Mouse (Mus musculus) adrenal gland, adult 2 months (tissue): ENCODE data around the gene Hs6st1. TPM values are rescaled to one million over a fixed set of nuclear protein-coding genes. Genes with fewer than 3 reads are reported as not detected.

Experiments
- DNase-seq: peaks from one replicate; pipeline ENCODE4 v3.0.0; 2021
- polyA plus RNA-seq: library from polyadenylated mRNA; depleted of rRNA; stranded (reverse); fragments of >200 nt; gene quantifications from 2 replicates; pipeline ENCODE4 v1.2.3, GENCODE M21; 2012
- total RNA-seq, 2 experiments: library from RNA; stranded (reverse); gene quantifications; 2 replicates each; pipeline ENCODE4 v1.2.3; 2021

Hs6st1 gene
- total and polyA plus RNA-seq, 3 experiments, result 75.1 to 231 (median 135) TPM

DNA sequence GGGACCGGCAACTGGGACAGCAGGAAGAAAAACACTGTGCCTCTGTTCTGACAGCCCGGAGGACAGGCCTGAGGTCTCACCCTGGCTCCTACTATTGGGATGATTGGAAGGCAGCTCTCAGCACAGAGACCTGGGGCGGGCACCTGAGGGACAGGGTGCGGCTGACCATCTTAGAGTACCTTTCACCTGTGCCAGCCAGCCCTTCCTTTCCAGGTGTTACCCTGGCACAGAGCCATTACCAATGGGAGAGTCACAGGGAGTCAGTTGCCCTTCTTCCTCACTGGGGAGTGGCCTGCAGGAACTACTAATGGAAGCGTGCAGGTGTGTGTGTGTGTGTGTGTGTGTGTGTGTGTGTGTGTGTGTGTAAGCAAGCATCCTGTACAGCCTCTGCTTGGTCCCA, 15.4 kb downstream of the Hs6st1 start:
- DNase-seq, result no peak

DNA sequence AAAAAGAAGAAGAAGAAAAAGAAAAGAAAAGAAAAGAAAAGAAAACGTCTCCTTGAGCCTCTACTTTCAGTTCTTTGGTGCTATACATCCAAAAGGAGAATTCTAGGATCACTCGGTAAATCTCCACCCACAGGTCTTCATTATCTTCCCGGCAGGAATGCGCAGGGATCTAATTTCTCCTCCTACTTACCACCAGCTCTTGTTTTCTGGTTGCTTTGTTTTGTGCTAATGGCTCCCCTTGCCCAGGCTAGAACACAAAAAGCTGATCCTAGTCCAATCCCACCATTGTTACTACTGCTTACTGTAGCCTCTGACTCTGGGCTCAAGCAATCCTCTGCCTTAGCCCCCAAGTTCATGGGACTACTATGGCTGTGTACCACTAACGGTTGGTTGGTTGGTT, 16.9 kb downstream of the Hs6st1 start:
- DNase-seq, result no peak

DNA sequence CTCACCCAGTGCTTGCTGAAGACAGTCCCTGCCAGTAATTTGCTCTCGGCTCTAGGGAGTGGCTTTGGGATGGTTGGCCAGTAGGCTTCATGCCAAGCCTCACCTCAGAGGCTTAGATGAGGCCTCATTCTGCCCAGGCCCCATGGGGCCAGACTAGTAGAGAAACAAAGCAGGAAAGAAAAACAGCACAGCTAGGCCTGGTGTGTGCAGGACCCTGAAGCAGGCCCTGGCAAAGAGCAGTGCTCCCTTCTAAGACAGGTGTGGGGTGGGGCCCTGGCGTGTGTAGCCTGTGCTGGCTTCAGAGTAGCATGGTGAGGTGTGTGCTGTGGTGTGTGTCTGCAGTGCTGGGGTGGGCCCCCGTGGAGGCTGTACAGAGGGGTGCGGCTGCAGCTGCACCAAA, 20.2 kb downstream of the Hs6st1 start:
- no peak for DNase-seq

DNA sequence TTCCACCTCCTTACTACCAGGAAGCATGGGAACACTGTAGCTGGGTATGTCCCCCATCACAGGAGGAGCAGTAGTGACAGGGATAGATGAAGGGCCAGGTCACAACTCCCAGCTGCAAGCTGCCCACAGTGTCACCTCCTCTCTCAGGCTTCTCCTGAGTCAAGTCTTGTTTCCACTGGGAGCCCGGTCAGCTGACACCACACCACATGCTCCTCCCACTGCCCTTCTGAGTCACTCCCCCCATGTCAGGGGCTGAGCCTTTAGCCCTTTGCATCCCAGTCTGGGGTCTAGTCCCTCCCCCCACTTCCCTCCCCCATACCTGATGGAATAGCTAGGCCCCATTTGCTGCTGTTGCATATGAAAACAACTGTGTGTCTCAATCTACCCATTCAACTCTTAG, 21.3 kb downstream of the Hs6st1 start:
- DNase-seq, result peak; percentile 67

DNA sequence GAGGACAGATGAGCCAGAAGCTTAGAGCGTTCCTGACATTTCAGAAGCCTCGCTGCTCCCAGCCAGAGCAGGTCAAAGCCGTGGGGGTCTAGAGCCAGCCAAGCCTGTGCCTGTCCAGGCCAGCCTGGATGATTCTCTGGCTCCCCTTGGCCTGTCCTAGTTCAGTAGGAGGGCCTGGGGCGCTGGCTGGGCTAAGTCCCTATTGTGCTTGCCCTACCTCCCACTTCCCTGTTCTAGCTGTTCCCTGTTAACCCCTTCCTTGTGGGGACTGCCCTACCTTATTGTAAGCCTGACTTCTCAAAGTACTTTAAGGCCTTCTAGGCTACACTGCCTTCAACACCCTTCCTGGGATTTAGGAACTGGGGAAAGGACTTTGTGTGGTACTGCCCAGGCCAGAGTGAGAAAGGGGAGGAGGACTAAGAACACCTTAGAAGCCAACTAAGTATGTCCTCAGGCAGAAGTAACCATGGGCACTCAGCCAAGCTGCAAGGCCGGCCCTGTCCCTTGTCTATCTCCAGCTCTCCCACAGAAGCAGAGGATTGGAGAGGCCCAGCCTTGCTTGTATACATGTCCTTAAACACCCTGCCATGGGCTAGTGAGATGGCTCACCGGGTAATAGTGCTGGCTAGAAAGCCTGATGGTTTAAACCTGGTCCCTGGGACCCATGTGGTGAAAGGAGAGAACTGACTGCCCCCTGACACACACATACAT, 22.0 kb downstream of the Hs6st1 start:
- DNase-seq, result peak; percentile 77

DNA sequence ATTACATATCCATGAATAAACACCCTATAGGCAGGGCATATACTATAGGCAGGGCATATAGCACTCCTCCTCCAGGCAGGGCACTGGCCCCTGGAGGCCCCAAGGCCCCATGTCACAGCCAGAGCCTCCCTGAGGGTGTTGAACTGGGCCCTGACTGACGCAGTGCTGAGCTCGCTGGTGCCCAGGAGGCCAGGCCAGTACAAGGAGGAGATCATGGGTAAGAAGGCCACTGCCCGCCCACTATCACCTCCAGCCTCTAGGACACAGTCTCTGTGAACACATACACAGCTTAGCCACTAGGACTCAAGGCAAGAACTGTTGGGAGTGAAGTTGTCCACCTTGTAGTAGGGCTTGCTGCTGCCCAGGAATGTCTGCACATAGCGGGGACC, 22.5 kb downstream of the Hs6st1 start:
- no peak for DNase-seq

DNA sequence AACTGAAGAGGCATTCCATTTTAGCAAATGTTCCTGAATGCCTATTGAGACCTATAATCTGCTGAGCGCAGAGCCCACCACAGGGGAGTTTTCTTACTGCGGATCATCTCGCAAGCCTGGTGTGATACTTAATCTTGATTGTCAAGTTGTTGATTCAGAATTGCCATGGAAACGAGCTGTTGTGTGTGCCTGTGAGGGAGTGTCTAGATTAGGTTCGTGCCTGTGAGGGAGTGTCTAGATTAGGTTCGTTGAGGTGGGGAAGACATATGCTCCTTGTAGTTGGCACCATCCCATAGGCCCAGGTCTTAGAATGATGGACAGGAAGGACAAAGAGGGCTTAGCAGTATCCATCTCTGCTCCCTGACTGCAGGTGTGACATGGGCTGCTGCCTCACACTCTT, 23.0 kb downstream of the Hs6st1 start:
- DNase-seq, result no peak

DNA sequence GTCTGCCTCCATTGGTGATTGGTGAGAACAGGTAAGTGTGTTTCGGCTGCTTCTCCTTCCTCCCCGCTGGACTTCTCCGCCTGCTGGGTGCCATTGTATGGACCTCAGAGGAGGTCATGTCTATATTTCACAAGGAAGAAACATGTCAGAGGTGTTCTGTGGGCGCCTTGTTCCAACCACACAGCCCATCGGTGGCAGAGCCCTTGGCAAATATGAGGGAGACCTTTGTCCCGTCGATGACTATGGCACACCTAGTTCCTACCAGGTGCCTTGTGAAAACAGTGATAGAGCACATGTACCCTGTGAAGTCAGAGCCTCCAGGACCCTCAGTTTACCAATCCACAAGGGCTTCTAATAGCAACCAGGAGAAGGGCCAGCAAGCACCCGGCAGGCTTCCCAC, 25.5 kb downstream of the Hs6st1 start:
- DNase-seq, result no peak

DNA sequence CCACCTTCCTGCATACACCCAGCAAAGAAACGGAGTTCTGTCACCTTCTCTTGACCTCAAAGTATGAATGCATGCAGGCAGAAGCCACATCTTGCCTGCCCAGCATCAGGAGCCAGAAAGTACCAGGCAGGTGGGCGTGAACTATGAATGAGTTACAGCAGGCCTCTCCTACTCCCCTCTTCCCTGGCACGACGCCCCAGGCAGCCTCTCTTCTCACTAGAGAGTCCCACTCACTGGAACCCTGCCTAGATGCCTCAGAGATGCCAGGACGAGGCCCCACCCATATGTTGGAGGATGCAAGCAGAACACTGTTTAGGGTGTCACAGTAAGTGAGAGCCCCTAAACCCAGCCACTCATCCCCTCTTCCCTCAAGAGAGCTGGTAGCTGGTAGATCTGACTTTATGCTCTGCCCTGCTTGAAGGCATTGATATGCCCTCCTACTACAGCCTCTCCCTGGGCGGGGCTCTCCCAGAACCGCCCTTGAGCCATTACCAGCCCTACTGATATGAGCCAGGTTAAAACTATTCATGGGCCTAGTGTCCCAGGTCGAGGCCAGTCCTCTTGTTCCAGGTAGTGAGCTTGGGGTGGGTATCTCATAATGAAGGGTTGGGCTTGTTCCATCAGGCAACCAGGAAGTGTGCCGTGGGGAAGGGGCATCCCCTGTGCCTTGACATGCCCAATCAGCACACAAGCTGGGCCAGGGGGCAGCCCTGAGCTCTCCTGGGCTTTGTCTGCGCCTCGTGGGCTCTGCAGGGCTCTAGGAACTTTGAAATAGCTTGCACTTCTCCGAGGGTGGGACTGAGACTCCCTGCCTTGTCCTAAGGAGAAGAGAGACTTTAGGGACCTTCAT, 27.4 kb downstream of the Hs6st1 start:
- no peak for DNase-seq

DNA sequence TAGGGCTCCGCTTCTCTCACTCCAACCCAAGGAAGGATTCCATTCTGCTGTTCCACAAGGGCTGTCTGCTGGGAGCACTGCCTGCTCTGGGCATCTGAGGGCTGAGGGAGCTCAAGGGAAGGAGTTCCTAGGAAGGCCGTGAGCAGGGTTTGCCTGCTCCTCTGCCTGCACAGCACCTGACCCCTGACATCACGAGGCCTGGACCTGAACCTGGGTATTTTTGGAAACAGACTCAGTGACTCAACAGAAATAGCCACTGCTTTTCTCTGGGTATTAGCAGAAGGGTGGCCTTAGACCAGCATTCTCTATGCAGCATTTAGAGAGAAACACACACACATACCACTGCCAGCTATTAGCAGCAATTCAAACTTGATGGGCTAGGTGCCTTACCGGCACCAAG, 30.2 kb downstream of the Hs6st1 start:
- no peak for DNase-seq

DNA sequence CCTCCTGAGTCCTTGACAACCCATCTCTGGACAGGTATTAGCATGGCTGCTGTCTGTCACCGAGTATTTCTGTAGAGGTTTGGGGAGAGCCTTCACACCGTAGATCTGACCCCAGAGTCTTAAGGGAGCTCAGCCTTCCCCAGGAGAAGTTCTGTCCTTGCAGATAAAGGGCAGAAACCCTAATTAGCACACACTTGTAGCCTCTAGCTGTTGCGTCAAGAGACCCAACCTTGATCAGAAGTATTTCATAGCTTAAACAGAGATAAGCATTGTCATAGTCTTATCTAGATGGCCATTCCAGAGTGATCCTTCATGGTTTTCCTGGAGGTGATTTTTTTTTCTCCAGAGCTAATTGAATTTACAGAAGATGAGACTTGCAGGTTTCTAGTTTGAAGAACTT, 32.2 kb downstream of the Hs6st1 start:
- no peak for DNase-seq

DNA sequence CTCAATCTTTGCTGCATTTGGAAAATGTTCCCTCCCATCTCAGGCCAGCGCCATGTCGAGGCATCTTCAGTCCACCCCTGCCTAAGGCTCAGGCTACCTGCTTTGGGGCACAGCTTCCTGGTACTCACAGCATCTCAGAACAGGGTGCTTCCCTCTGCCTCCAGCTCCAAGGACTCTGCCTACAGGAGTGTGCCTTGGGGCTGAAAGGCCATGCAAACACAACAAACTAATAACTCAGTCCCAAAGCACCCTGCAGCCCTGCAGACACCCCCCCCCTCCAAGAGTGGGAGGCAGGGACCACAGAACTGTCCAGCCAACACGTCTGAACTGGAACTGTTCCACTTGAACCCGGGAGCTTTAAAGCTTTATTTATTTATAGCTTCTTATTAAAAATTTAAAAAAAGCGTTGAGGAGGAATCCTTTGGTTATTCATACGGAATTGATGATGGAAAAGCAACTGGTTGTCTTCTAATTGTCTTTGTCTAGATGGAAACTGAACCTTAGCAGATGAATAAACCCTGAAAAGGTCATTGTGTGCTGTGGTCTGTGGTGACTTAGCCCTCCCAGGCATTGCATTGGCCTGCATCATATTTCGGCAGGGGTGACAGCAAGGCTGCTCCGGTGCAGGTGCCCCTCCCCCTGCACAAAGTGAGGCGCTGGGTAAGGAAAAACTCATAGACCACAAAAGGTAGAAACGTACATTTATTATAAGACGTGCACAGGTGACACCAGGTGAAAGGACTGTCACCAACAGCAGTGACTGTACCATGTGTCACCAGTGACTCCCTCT, 37.9 kb downstream of the Hs6st1 start:
- no peak for DNase-seq

DNA sequence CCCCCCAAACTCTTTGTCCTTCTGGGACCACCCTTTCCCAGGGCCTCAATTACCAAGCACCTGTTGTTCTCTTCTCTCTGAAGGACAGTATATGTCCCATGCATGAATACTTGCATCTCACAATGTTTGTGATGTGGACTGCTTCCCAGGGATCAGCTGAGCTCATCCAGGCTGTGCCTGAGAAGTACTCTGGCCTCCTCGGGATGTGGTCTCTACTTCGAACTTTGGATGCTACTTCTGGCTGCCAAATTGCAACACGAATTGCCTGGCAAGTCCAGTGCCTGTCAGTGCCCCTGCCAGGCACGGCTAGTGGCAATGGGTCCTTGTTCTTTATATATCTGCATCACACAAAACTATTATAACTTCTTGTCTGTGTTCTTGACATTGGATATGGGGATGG, 41.8 kb downstream of the Hs6st1 start:
- DNase-seq, result no peak

DNA sequence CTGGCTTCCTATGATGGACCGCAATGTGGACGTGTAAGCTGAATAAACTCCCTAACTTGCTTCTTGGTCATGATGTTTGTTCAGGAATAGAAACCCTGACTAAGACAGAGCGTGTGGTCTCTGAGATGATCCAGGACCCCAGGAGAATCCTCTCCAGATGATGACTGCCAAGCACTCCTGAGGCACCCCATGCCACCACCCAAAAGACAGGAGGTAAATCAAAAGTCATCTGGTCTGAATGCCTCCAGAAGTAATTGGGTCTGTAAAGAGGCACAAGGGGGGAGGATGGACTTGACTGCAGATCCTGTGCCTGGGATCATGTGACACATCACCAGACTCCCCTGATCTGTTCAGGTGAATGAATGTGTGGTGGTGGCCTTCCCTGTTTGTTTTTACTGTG, 44.5 kb downstream of the Hs6st1 start:
- DNase-seq, result no peak

DNA sequence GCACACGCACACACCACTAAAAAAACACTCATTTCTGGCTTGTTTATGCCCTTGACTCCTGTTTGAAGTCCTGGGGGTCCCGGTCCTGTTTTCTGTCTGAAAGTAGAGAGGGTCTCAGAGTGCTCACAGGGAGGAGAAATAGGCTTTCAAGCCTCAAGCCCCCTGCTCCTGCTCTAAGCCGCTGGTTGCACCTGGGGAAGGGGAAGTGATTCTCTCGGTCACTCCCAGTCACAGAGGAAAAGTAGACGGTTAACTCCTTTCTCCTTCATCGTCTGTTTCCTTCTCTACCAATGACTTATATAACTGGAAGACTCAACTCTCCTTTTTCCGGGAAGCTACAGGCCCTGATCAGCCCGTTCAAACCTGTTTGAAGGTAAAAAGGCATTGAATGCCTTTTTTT, 45.5 kb downstream of the Hs6st1 start:
- no peak for DNase-seq

DNA sequence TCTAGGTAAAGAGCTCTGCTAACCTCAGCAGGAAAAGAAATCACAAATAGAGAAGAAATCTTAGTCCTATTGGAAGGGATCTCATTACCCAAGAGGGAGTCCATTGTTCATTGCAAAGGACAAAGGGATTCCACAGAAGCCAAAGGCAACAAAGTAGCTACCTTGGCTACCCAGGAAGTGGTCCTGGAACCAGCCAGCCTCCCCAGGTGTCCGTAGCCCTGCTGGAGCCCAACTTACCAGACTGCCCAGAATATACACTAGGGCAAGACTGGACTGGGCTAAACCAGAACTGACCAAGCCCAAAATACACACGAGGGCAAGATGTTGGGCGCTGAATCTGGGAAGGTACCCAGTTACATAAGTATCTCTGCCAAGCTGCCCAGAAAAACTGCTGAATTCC, 46.6 kb downstream of the Hs6st1 start:
- DNase-seq, result no peak

DNA sequence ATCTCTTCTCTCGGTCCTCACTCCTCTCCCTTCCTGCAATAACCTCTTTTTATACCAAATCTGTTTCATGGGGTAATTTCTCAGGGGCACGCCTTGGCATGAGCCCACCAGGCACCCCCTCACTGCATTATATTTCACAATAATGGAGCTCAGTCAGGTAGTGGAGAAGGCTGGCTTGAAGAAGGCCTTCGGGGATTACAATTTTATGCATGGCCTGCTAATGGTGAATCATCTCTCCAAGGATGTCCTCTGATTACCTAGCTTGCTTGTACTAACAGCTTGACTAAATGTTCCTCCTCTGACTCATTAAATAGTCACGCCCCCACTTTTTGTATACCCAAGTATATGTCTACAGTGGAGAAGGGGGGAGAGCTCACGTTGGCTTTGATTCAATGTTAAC, 48.3 kb downstream of the Hs6st1 start:
- DNase-seq, result peak; percentile 53

DNA sequence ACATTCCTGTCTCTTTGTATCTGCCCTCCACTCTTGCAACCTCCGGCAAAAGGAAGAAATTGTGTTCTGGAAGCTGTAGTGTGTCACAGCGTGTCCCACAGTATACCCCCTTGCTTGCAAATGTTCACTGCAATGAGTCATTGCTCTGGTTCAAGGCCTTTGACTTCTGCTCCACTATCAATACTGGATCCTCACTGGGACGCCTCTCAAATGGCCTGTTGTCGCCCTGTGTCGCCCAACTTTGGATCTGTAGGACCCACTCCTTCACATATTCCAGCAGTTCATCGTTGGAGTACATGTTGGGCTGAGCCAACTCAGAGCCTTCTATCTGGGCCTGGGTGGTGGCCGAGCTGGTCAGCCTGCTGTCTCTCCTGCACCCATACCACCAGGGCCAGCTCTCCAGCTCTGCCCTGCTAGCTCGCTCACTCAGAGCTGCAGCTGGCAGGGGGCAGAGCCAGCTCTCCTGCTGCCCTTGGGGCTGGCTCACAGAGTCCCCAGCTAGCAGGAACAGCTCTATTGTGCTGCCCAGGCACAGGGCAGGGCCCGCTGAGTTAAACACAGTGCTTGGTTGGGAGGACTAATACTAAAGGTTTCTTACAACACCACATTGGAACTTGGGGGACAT, 50.0 kb downstream of the Hs6st1 start:
- DNase-seq, result peak; percentile 75

DNA sequence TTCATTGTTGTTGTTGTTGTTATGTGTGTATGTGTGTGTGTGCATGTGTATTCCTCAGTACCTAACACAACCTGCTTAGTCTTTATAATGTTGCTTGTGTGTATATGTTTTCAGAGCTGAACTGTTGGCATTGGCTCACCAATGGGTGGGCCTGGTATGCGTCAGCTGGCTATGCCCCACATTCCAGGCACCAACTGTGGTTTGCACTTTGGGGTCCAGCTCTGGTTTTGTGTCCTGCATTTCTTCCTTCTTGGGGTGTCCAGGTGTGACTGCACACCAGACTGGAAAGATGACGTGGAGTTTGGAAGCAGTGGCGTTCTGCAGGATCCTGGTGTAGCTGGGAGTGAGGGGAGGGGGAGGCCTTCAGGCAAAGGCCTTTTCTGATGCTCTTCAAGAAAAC, 50.8 kb downstream of the Hs6st1 start:
- no peak for DNase-seq

DNA sequence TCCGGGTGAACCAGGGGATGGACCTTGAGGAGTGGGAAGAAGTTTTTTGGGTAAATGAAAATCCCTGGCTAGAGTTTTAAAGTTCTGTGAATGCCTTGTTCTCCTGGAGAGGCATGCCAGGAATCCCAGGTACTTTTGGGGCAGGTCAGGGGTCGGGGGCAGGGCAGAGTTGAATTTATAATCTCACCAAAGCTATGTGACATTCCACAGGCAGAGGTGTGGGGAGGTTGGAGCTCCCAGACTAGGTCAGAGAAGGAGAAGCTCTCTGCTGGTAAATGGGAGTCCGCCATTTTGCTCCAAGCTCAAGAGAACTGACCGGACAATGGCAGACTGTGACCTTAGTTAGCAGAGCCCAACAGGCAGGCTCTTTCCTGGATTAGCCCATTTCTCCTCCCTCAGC, 51.2 kb downstream of the Hs6st1 start:
- no peak for DNase-seq

DNA sequence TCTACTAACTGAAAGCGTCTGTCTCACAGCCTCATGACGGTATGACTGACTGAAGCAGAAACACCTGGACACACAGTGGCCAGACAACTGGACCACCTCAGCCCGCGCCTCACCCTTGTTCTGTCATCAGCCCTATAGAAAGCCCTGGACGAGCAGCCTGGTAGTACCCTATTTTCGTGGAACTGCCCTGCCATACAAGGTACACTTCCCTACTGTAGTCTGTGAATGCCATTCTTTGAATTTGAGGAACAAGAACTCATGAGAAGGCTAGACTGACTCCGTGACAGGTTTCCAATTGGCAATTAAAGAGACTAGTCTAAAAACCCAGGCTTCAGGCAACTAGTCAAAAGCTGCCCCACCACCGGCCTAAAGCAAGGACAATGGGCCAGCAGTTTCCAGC, 53.0 kb downstream of the Hs6st1 start:
- DNase-seq, result no peak

DNA sequence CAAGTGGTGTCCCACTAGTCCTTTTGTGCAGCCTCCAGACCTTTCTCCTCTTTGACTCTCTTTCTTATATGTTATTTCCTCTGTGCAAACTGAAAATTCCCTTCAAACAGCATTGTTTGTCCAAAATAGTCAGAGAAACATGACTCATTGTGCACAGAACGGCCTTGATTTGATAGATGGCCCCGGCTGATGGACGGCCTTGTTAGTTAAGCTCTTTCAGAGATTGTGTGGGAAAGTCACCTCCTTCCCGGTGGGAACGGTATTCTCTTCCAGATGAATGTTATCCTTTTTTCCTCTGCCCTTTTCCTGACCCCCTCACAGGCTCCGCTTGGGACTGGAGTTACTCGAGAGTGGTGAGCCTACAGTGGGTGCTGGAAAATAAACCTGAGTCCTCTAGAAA, 56.9 kb downstream of the Hs6st1 start:
- DNase-seq, result peak; percentile 86

DNA sequence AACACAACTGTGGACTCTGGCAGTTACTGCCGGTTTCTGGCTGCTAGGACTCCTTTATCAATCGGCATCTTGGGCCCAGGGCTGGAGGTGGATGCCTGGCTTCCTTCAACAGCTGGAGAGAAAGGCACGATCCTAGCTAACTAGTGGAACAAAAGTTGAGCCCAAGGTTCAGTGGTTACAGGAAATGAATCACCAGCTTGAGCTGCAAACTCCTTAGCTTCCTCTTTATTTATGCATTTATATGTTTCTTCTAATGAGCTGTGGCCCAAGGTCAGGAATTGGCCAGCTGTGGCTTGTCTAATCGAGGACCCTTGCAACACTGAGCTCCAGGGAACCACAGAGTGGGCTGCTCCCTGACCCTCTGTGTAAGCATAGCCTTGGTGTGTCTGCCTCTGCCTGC, 60.9 kb downstream of the Hs6st1 start:
- peak; percentile 42 for DNase-seq
